Mouse (Mus musculus) heart, embryonic 13.5 days (tissue): ENCODE data around the gene Ccdc122. TPM values are rescaled to one million over a fixed set of nuclear protein-coding genes. Genes with fewer than 3 reads are reported as not detected.
"Not testable (repeated sequence)": the region's sequence is repeated elsewhere in the genome, so short reads cannot be mapped to it uniquely, and the experiment has no call there.

Experiments used
- ATAC-seq: fragments of 200-750 bp; cut with Nextera tagmentation; 2 replicates; pipeline ENCODE4 v1.8.0; 2017; ENCODE audit warnings: moderate TSS enrichment; ENCODE audit not compliant: insufficient number of reproducible peaks, low FRiP score, low TSS enrichment; ENCODE audit errors: extremely low read depth
- H3K27ac ChIP-seq: fragments of 300-500 bp; sonication (generic); replicated peaks from 2 replicates; pipeline ENCODE4 v1.5.1; 2015; ENCODE audit warnings: moderate library complexity, mild to moderate bottlenecking, inconsistent platforms
- H3K27me3 ChIP-seq: fragments of 300-500 bp; sonication (generic); replicated peaks from 2 replicates; pipeline ENCODE4 v1.6.1; 2015; ENCODE audit warnings: mild to moderate bottlenecking, inconsistent platforms
- H3K36me3 ChIP-seq: fragments of 300-500 bp; sonication (generic); 2 replicates; pipeline ENCODE4 v1.6.1; 2015; ENCODE audit warnings: mild to moderate bottlenecking, inconsistent platforms
- H3K4me1 ChIP-seq: fragments of 300-500 bp; sonication (generic); 2 replicates; pipeline ENCODE4 v1.6.1; 2015; ENCODE audit warnings: inconsistent platforms
- H3K4me2 ChIP-seq: fragments of 300-500 bp; sonication (generic); 2 replicates; pipeline ENCODE4 v1.6.1; 2015; ENCODE audit warnings: inconsistent platforms, mild to moderate bottlenecking, moderate library complexity
- H3K4me3 ChIP-seq: fragments of 300-500 bp; sonication (generic); 2 replicates; pipeline ENCODE4 v1.5.1; 2015; ENCODE audit warnings: moderate library complexity, mild to moderate bottlenecking, inconsistent platforms
- H3K9ac ChIP-seq: fragments of 300-500 bp; sonication (generic); 2 replicates; pipeline ENCODE4 v1.6.1; 2015; ENCODE audit warnings: inconsistent platforms, mild to moderate bottlenecking, moderate library complexity
- H3K9me3 ChIP-seq: fragments of 300-500 bp; sonication (generic); 2 replicates; pipeline ENCODE4 v1.6.1; 2016; ENCODE audit warnings: inconsistent platforms
- WGBS: fragments of 180-500 bp; shearing (Covaris S2); methylation state at CpG from one replicate; pipeline ENCODE4 v1.1.7; 2015; ENCODE audit warnings: mixed read lengths; 5-methylcytosine and 5-hydroxymethylcytosine counted together
- polyA plus RNA-seq: library from polyadenylated mRNA; unstranded; fragments of >200 nt; fragmentation: Nextera tagmentation; extraction: Ambion mirVana; gene quantifications from 2 replicates; pipeline ENCODE4 v1.2.1, GENCODE M21; 2015

Gene Ccdc122
- polyA plus RNA-seq, 1 experiment from 2014 or later = 2.2 TPM

- ATAC-seq = peak; percentile 10; the same call in 1 of the 2 replicates
- Histone ChIP-seq H3K27me3 (no peaks in the 10 kb centered on the region), H3K9ac (no peak overlapping the region), H3K9me3 (no peaks in the 10 kb centered on the region), H3K4me3 (no peak overlapping the region), H3K4me2 (peak overlapping the region; percentile 38), H3K27ac (peak overlapping the region; percentile 26; the same call in 1 of the 2 replicates), H3K4me1 (peaks cover 44% of the 10 kb centered on the region), H3K36me3 (no peaks in the 10 kb centered on the region)
- WGBS = 22% methylated on average over 5 of the region's 5 CpGs
Observed at GRCm38 (mm10) chr14:77032433-77032832, 4.1 kb upstream of the Ccdc122 start.

GRCm38 (mm10) chr14:77033391-77033790 is 3.2 kb upstream of the Ccdc122 start:
- H3K36me3 ChIP-seq = no peaks in the 10 kb centered on the region
- no peak for ATAC-seq
- H3K4me1 ChIP-seq = peaks cover 44% of the 10 kb centered on the region
- H3K27ac ChIP-seq = no peak overlapping the region
- 81% methylated on average over 3 of the region's 3 CpGs for WGBS
- no peaks in the 10 kb centered on the region for H3K27me3 ChIP-seq
- H3K9me3 ChIP-seq = no peaks in the 10 kb centered on the region
- H3K9ac ChIP-seq = no peak overlapping the region
- H3K4me3 ChIP-seq = no peak overlapping the region
- no peak overlapping the region for H3K4me2 ChIP-seq

- Histone ChIP-seq H3K4me1 (peaks cover 42% of the 10 kb centered on the region), H3K4me2 (no peak overlapping the region), H3K9ac (no peak overlapping the region), H3K27ac (no peak overlapping the region), H3K4me3 (no peak overlapping the region), H3K9me3 (no peaks in the 10 kb centered on the region), H3K36me3 (no peaks in the 10 kb centered on the region), H3K27me3 (no peaks in the 10 kb centered on the region)
- WGBS = 73% methylated on average over 7 of the region's 7 CpGs
- no peak for ATAC-seq
Observed at GRCm38 (mm10) chr14:77034175-77034915, 2.2 kb upstream of the Ccdc122 start.

- Histone ChIP-seq H3K36me3 (no peaks in the 10 kb centered on the region), H3K9me3 (no peaks in the 10 kb centered on the region)
- WGBS = 85% methylated on average over 8 of the region's 8 CpGs
Observed at GRCm38 (mm10) chr14:77034970-77035369, 1.6 kb upstream of the Ccdc122 start.

GRCm38 (mm10) chr14:77037330-77037729 is 758 bp downstream of the Ccdc122 start:
- peaks cover 28% of the 10 kb centered on the region for H3K4me1 ChIP-seq
- H3K27me3 ChIP-seq = no peaks in the 10 kb centered on the region
- H3K4me3 ChIP-seq = no peak overlapping the region
- H3K27ac ChIP-seq = no peak overlapping the region
- H3K9ac ChIP-seq = no peak overlapping the region
- peak overlapping the region; percentile 83 for H3K4me2 ChIP-seq
- 77% methylated on average over 5 of the region's 5 CpGs for WGBS
- H3K36me3 ChIP-seq = no peaks in the 10 kb centered on the region
- no peaks in the 10 kb centered on the region for H3K9me3 ChIP-seq
- ATAC-seq = no peak

More at GRCm38 (mm10) chr14:77034970-77035369, 1.6 kb upstream of the Ccdc122 start:
- peaks cover 38% of the 10 kb centered on the region for H3K4me1 ChIP-seq
- ATAC-seq = no peak
- no peak overlapping the region for H3K27ac ChIP-seq
- no peak overlapping the region for H3K4me2 ChIP-seq
- H3K27me3 ChIP-seq = no peaks in the 10 kb centered on the region
- no peak overlapping the region for H3K9ac ChIP-seq
- H3K4me3 ChIP-seq = no peak overlapping the region

- H3K9me3 ChIP-seq = no peaks in the 10 kb centered on the region
- peaks cover 22% of the 10 kb centered on the region for H3K4me1 ChIP-seq
- H3K4me3 ChIP-seq = no peak overlapping the region
- 84% methylated on average over 8 of the region's 8 CpGs for WGBS
- ATAC-seq = no peak
- H3K36me3 ChIP-seq = no peaks in the 10 kb centered on the region
- no peak overlapping the region for H3K9ac ChIP-seq
- H3K27me3 ChIP-seq = no peaks in the 10 kb centered on the region
- H3K4me2 ChIP-seq = no peak overlapping the region
- no peak overlapping the region for H3K27ac ChIP-seq
Observed at GRCm38 (mm10) chr14:77037832-77038425, 1.4 kb downstream of the Ccdc122 start.

GRCm38 (mm10) chr14:77053288-77053687 is 16.7 kb downstream of the Ccdc122 start:
- no peak overlapping the region for H3K4me3 ChIP-seq
- H3K4me2 ChIP-seq = no peak overlapping the region
- ATAC-seq = no peak
- H3K9me3 ChIP-seq = 0 out of 2 replicates have a peak, but pooled peaks cover 5% of the 10 kb centered on the region
- no peak overlapping the region for H3K27ac ChIP-seq
- H3K27me3 ChIP-seq = 0 out of 2 replicates have a peak, but pooled peaks cover 4% of the 10 kb centered on the region
- no peaks in the 10 kb centered on the region for H3K36me3 ChIP-seq
- H3K9ac ChIP-seq = no peak overlapping the region
- H3K4me1 ChIP-seq = no peaks in the 10 kb centered on the region

GRCm38 (mm10) chr14:77069361-77069760 is 32.8 kb downstream of the Ccdc122 start:
- no peak for ATAC-seq
- H3K4me2 ChIP-seq = no peak overlapping the region
- WGBS = 72% methylated on average over 1 of the region's 1 CpGs
- no peaks in the 10 kb centered on the region for H3K27me3 ChIP-seq
- no peaks in the 10 kb centered on the region for H3K4me1 ChIP-seq
- H3K36me3 ChIP-seq = no peaks in the 10 kb centered on the region
- no peak overlapping the region for H3K9ac ChIP-seq
- no peak overlapping the region for H3K27ac ChIP-seq
- no peak overlapping the region for H3K4me3 ChIP-seq
- H3K9me3 ChIP-seq = no peaks in the 10 kb centered on the region

GRCm38 (mm10) chr14:77081248-77081647 is 44.7 kb downstream of the Ccdc122 start:
- H3K4me3 ChIP-seq = no peak overlapping the region
- 79% methylated on average over 5 of the region's 5 CpGs for WGBS
- H3K27me3 ChIP-seq = no peaks in the 10 kb centered on the region
- no peak overlapping the region for H3K4me2 ChIP-seq
- ATAC-seq = no peak
- H3K9me3 ChIP-seq = no peaks in the 10 kb centered on the region
- H3K36me3 ChIP-seq = no peaks in the 10 kb centered on the region
- no peak overlapping the region for H3K27ac ChIP-seq
- H3K9ac ChIP-seq = no peak overlapping the region
- H3K4me1 ChIP-seq = no peaks in the 10 kb centered on the region

GRCm38 (mm10) chr14:77100285-77100684 is 63.7 kb downstream of the Ccdc122 start:
- Histone ChIP-seq H3K36me3 (no peaks in the 10 kb centered on the region), H3K27ac (no peak overlapping the region), H3K9me3 (no peaks in the 10 kb centered on the region), H3K4me3 (no peak overlapping the region), H3K27me3 (no peaks in the 10 kb centered on the region), H3K9ac (no peak overlapping the region), H3K4me2 (no peak overlapping the region), H3K4me1 (no peaks in the 10 kb centered on the region)
- WGBS = 55% methylated on average over 2 of the region's 2 CpGs
- no peak for ATAC-seq

- H3K4me3 ChIP-seq, ATAC-seq, H3K27ac ChIP-seq, H3K9ac ChIP-seq, H3K36me3 ChIP-seq, H3K4me2 ChIP-seq, H3K4me1 ChIP-seq, H3K27me3 ChIP-seq, H3K9me3 ChIP-seq: not testable (repeated sequence)
- WGBS = 77% methylated on average over 5 of the region's 5 CpGs
Observed at GRCm38 (mm10) chr14:77110622-77111021, 74.0 kb downstream of the Ccdc122 start.

- Histone ChIP-seq H3K27me3 (no peaks in the 10 kb centered on the region), H3K27ac (no peak overlapping the region), H3K9ac (no peak overlapping the region), H3K36me3 (no peaks in the 10 kb centered on the region), H3K4me1 (peaks cover 11% of the 10 kb centered on the region), H3K9me3 (no peaks in the 10 kb centered on the region), H3K4me3 (no peak overlapping the region), H3K4me2 (no peak overlapping the region)
- no peak for ATAC-seq
- 81% methylated on average over 5 of the region's 5 CpGs for WGBS
Observed at GRCm38 (mm10) chr14:77130612-77131011, 94.0 kb downstream of the Ccdc122 start.
